Mouse (Mus musculus): Measurements from ENCODE around the gene Grin2d. TPM values are rescaled to one million over a fixed set of nuclear protein-coding genes. Genes with fewer than 3 reads are reported as not detected.
A peak's percentile ranks its signal among the peaks of the same experiment; 100 is the strongest.
"Not testable (repeated sequence)": the region's sequence is repeated elsewhere in the genome, so short reads cannot be mapped to it uniquely, and the experiment has no call there.

The Grin2d gene
- polyA plus RNA-seq, 1 experiment from 2014 or later = 0.50 TPM

- Histone ChIP-seq H3K36me3 (0 out of 2 replicates have a peak, but pooled peaks cover 3% of the 10 kb centered on the region), H3K4me2 (peak overlapping the region; percentile 56), H3K27me3 (no peaks in the 10 kb centered on the region), H3K9me3 (no peaks in the 10 kb centered on the region), H3K4me1 (peaks cover 49% of the 10 kb centered on the region), H3K27ac (peak overlapping the region; percentile 86), H3K9ac (peak overlapping the region; percentile 35), H3K4me3 (peak overlapping the region; percentile 31)
- peak; percentile 2; the same call in 1 of the 2 replicates for ATAC-seq (ENCODE audit: borderline replicate concordance, extremely low read depth, low FRiP score, low TSS enrichment)
- 10% methylated on average over 13 of the region's 13 CpGs for WGBS
Observed at GRCm38 (mm10) chr7:45917004-45917704, 39.0 kb upstream of the Grin2d start.

GRCm38 (mm10) chr7:45916056-45917003, 38.2 kb upstream of the Grin2d start:
- WGBS = 34% methylated on average over 26 of the region's 26 CpGs
- Histone ChIP-seq H3K4me1 (peaks cover 40% of the 10 kb centered on the region), H3K4me3 (peak overlapping the region; percentile 31), H3K9ac (peak overlapping the region; percentile 29), H3K9me3 (no peaks in the 10 kb centered on the region), H3K4me2 (peak overlapping the region; percentile 56), H3K36me3 (0 out of 2 replicates have a peak, but pooled peaks cover 3% of the 10 kb centered on the region), H3K27me3 (no peaks in the 10 kb centered on the region), H3K27ac (peak overlapping the region; percentile 86)
- peak; percentile 83 for ATAC-seq (ENCODE audit: borderline replicate concordance, extremely low read depth, low FRiP score, low TSS enrichment)

GRCm38 (mm10) chr7:45915011-45915410, 36.8 kb upstream of the Grin2d start:
- H3K9ac ChIP-seq = no peak overlapping the region
- H3K9me3 ChIP-seq = no peaks in the 10 kb centered on the region
- H3K4me1 ChIP-seq = peaks cover 35% of the 10 kb centered on the region
- H3K27ac ChIP-seq = no peak overlapping the region
- no peak overlapping the region for H3K4me3 ChIP-seq
- H3K4me2 ChIP-seq = no peak overlapping the region
- no peaks in the 10 kb centered on the region for H3K27me3 ChIP-seq
- ATAC-seq (ENCODE audit: borderline replicate concordance, extremely low read depth, low FRiP score, low TSS enrichment) = no peak
- H3K36me3 ChIP-seq = peaks cover 4% of the 10 kb centered on the region
- 81% methylated on average over 5 of the region's 5 CpGs for WGBS

DNA sequence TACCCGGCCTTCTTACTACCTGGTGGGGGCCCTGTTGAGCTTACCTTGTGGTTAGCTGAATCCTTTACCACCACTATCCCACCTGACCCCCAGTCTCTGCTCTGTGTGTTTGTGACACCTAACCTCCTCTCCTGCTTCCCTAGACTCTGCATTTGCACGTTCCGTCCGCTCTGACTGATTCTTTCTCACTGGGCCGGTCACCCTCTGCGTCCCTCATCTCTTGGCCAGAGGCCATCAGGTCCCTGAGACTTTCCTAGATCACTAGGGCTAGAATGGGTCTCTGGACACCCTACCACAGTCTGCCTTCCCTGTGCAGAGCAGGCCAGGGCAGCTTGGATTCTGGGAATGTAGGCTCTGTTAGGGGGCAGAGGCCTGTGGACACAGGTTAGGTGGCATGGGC, 35.9 kb upstream of the Grin2d start:
- no peak overlapping the region for H3K27ac ChIP-seq
- H3K4me2 ChIP-seq = no peak overlapping the region
- no peak for ATAC-seq (ENCODE audit: borderline replicate concordance, extremely low read depth, low FRiP score, low TSS enrichment)
- H3K4me3 ChIP-seq = no peak overlapping the region
- H3K9ac ChIP-seq = no peak overlapping the region
- peaks cover 26% of the 10 kb centered on the region for H3K4me1 ChIP-seq
- no peaks in the 10 kb centered on the region for H3K27me3 ChIP-seq
- WGBS = 83% methylated on average over 6 of the region's 6 CpGs
- peaks cover 10% of the 10 kb centered on the region for H3K36me3 ChIP-seq
- no peaks in the 10 kb centered on the region for H3K9me3 ChIP-seq

DNA sequence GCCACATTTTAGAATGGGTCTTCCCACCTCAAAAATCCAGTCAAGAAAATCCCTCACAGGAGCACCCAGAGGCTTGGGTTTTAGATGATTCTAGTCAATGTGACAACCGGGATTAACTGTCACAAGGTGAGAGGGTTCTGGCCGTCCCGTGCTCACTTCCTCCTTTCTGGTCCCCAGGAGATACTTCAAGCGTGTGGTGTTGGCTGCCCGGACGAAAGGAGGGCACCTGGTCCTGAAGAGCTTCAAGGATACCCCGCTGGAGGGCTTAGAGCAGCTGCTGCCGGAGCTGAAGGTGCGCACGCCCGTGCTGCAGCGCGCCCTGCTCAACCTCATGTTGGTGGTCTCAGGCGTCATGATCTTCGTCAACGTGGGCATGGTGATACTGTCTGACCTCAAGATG, 31.0 kb upstream of the Grin2d start:
- Histone ChIP-seq H3K27me3 (no peaks in the 10 kb centered on the region), H3K9ac (no peak overlapping the region), H3K4me2 (no peak overlapping the region), H3K4me1 (no peaks in the 10 kb centered on the region), H3K36me3 (peaks cover 11% of the 10 kb centered on the region), H3K4me3 (no peak overlapping the region), H3K27ac (no peak overlapping the region), H3K9me3 (no peaks in the 10 kb centered on the region)
- ATAC-seq (ENCODE audit: borderline replicate concordance, extremely low read depth, low FRiP score, low TSS enrichment) = no peak
- 90% methylated on average over 16 of the region's 16 CpGs for WGBS

DNA sequence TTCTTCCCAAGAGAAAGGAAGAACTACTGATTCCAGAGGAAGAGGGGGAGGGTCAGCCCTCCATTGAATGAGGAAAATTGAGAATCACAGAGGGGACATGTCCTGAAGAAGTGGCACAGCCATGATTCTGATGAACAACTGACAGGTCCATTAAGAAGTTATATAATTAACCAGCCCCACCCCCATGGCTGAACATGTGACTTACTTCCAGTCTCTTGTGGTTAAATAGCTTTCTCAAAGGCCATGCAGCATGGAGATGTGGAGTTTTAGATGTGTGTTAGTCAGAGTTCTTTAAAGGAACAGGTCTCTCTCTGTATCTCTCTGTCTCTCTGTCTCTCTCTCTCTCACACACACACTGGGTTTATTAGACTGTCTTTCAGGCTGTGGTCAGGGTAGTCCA, 30.2 kb upstream of the Grin2d start:
- Histone ChIP-seq H3K9ac (no peak overlapping the region), H3K4me3 (no peak overlapping the region), H3K4me1 (no peaks in the 10 kb centered on the region), H3K27me3 (no peaks in the 10 kb centered on the region), H3K27ac (no peak overlapping the region), H3K9me3 (no peaks in the 10 kb centered on the region), H3K36me3 (peaks cover 11% of the 10 kb centered on the region), H3K4me2 (no peak overlapping the region)
- ATAC-seq (ENCODE audit: borderline replicate concordance, extremely low read depth, low FRiP score, low TSS enrichment) = no peak

- no peak overlapping the region for H3K4me2 ChIP-seq
- H3K9ac ChIP-seq = no peak overlapping the region
- no peaks in the 10 kb centered on the region for H3K9me3 ChIP-seq
- H3K27ac ChIP-seq = no peak overlapping the region
- H3K36me3 ChIP-seq = peaks cover 11% of the 10 kb centered on the region
- no peaks in the 10 kb centered on the region for H3K27me3 ChIP-seq
- H3K4me3 ChIP-seq = no peak overlapping the region
- H3K4me1 ChIP-seq = no peaks in the 10 kb centered on the region
- WGBS = 81% methylated on average over 9 of the region's 9 CpGs
- ATAC-seq (ENCODE audit: borderline replicate concordance, extremely low read depth, low FRiP score, low TSS enrichment) = no peak
Observed at GRCm38 (mm10) chr7:45906622-45907021, 28.4 kb upstream of the Grin2d start.

GRCm38 (mm10) chr7:45902481-45903002, 24.4 kb upstream of the Grin2d start:
- H3K4me1 ChIP-seq = peaks cover 5% of the 10 kb centered on the region
- H3K9ac ChIP-seq = no peak overlapping the region
- 0 out of 2 replicates have a peak, but pooled peaks cover 4% of the 10 kb centered on the region for H3K36me3 ChIP-seq
- H3K9me3 ChIP-seq = no peaks in the 10 kb centered on the region
- no peak overlapping the region for H3K4me2 ChIP-seq
- no peak overlapping the region for H3K27ac ChIP-seq
- H3K27me3 ChIP-seq = no peaks in the 10 kb centered on the region
- WGBS = 57% methylated on average over 12 of the region's 12 CpGs
- no peak overlapping the region for H3K4me3 ChIP-seq
- ATAC-seq (ENCODE audit: borderline replicate concordance, extremely low read depth, low FRiP score, low TSS enrichment) = no peak

DNA sequence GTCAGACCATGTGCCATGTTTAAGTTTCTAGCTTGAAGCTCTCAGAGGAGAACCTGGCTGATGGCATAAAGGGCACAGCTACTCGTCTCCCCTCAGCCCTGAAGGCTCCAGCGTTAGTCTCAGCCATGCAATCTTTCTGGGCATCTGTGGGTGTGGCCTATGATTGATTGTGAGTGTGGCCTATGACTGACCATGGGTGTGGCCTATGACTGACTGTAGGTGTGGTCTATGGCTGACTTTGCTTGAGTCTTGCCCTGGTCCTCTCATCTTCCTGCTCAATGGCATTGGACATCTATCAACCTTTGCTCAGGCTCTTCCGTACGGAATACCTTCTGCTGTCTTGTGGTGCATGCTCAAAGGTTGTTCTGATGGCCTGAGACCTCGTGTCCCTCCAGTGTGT, 23.4 kb upstream of the Grin2d start:
- Histone ChIP-seq H3K36me3 (no peaks in the 10 kb centered on the region), H3K9me3 (no peaks in the 10 kb centered on the region), H3K4me2 (no peak overlapping the region), H3K27ac (no peak overlapping the region), H3K27me3 (no peaks in the 10 kb centered on the region), H3K9ac (no peak overlapping the region), H3K4me1 (peaks cover 9% of the 10 kb centered on the region), H3K4me3 (no peak overlapping the region)
- no peak for ATAC-seq (ENCODE audit: borderline replicate concordance, extremely low read depth, low FRiP score, low TSS enrichment)
- WGBS = 56% methylated on average over 5 of the region's 5 CpGs

DNA sequence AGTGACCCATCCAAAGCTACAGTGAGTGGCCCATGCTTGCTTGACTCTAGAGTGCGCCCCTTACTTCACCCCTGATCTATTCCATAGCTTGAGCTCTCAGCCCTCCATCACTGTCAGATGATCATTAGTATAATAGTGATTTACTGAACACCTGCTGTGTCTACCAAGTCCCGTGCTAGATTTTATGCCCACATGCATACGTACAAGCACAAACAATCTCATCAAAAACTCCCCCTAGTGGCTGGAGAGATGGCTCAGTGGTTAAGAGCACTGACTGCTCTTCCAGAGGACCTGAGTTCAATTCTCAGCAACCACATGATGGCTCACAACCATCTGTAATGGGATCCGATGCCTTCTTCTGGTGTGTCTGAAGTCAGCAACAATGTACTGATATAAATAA, 19.9 kb upstream of the Grin2d start:
- H3K36me3 ChIP-seq; H3K4me3 ChIP-seq; H3K9ac ChIP-seq; ATAC-seq (ENCODE audit: borderline replicate concordance, extremely low read depth, low FRiP score, low TSS enrichment); H3K27ac ChIP-seq; H3K27me3 ChIP-seq; H3K9me3 ChIP-seq: not testable (repeated sequence)
- H3K4me2 ChIP-seq = peak overlapping the region; percentile 81
- H3K4me1 ChIP-seq = peaks cover 15% of the 10 kb centered on the region
- 58% methylated on average over 4 of the region's 4 CpGs for WGBS

GRCm38 (mm10) chr7:45897258-45897757, 19.1 kb upstream of the Grin2d start:
- peak; percentile 51 for ATAC-seq (ENCODE audit: borderline replicate concordance, extremely low read depth, low FRiP score, low TSS enrichment)
- Histone ChIP-seq H3K4me3 (peak overlapping the region; percentile 45), H3K4me1 (peaks cover 15% of the 10 kb centered on the region), H3K9me3 (no peaks in the 10 kb centered on the region), H3K9ac (peak overlapping the region; percentile 53), H3K27ac (peak overlapping the region; percentile 73), H3K27me3 (no peaks in the 10 kb centered on the region), H3K4me2 (peak overlapping the region; percentile 81), H3K36me3 (no peaks in the 10 kb centered on the region)
- 2% methylated on average over 19 of the region's 19 CpGs for WGBS

Data from lung, embryonic 15.5 days (tissue).